Mouse (Mus musculus) G1E (cell line): ENCODE measurements around the gene Ttc4.

Experiments
- CTCF ChIP-seq: IDR thresholded peaks from 2 replicates; pipeline ENCODE4 v1.5.1; 2012; ENCODE audit warnings: low read depth, low read length, inconsistent platforms, mixed read lengths
- TAL1 ChIP-seq: conservative IDR thresholded peaks from 2 replicates; pipeline ENCODE4 v1.6.1; 2012; ENCODE audit warnings: low read depth, low read length, inconsistent platforms, mixed read lengths

DNA sequence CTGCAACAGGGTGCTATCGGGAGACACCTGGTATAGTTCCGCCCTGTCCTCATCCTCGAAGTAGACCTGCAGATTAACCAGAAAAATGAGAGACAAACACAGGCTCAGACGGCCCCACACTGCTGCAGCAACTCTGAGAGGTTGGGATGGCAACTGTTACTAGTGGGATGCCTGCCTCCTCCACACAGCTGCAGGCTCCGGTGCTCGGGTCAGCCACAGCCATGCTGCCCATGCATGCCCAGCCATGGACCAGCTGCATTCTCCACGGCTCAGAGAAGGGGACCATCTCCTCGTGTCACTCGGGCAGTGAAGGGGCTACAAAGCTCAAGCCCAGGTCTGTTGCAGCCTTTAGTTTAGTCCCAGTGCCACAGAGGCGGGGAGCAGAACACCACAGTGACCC is 13.1 kb downstream of the Ttc4 start:
- no peak for TF ChIP-seq CTCF
- TF ChIP-seq TAL1 = no peak
